Mouse (Mus musculus) heart, adult 18-20 months (tissue): ENCODE data around the gene Dnaaf2. TPM values are rescaled to one million over a fixed set of nuclear protein-coding genes. Genes with fewer than 3 reads are reported as not detected.
A peak's percentile ranks its signal among the peaks of the same experiment; 100 is the strongest.
"Not testable (repeated sequence)": the region's sequence is repeated elsewhere in the genome, so short reads cannot be mapped to it uniquely, and the experiment has no call there.

Experiments used
- DNase-seq, 2 experiments: peaks; one replicate each; pipeline ENCODE4 v3.0.0; 2021 to 2022; ENCODE audit warnings: mixed read lengths in 1 of 2
- microRNA-seq, 2 experiments: library from miRNA; unstranded; fragments of <30 nt; microRNA quantifications; one replicate each; pipeline ENCODE4 v1.2.0; 2022
- total RNA-seq, 2 experiments: library from RNA; stranded (reverse); gene quantifications; 2 replicates each; pipeline ENCODE4 v1.2.3; 2021

The Dnaaf2 gene
- total RNA-seq, 2 experiments from 2014 or later = 0.57 to 0.65 TPM

GRCm38 (mm10) chr12:69164904-69165303 is 33.3 kb downstream of the Dnaaf2 start:
- no peak for DNase-seq

GRCm38 (mm10) chr12:69163586-69163985 is 34.6 kb downstream of the Dnaaf2 start:
- not testable (repeated sequence) for DNase-seq

- not testable (repeated sequence) for DNase-seq
Measured at GRCm38 (mm10) chr12:69160677-69161076, 37.6 kb downstream of the Dnaaf2 start.

- peak; percentile 24 to 62 for DNase-seq
Measured at GRCm38 (mm10) chr12:69159578-69159940, 38.7 kb downstream of the Dnaaf2 start.

- peak; percentile 97 to 98 for DNase-seq
Measured at GRCm38 (mm10) chr12:69158765-69159577, 39.3 kb downstream of the Dnaaf2 start, which contains the start of gene Rps29. TSS of gene Rps29 (minus strand) at chr12:69159186.

GRCm38 (mm10) chr12:69158366-69158764 is 39.9 kb downstream of the Dnaaf2 start:
- DNase-seq = no peak

- DNase-seq = no peak
Measured at GRCm38 (mm10) chr12:69157107-69157506, 41.1 kb downstream of the Dnaaf2 start.

- no peak for DNase-seq
Measured at GRCm38 (mm10) chr12:69156436-69156835, 41.8 kb downstream of the Dnaaf2 start.

- DNase-seq = no peak
Measured at GRCm38 (mm10) chr12:69155923-69156322, 42.3 kb downstream of the Dnaaf2 start.

- DNase-seq = no peak
Measured at GRCm38 (mm10) chr12:69150049-69150448, 48.2 kb downstream of the Dnaaf2 start.

GRCm38 (mm10) chr12:69147166-69147735 is 51.0 kb downstream of the Dnaaf2 start:
- DNase-seq = peak; percentile 35 to 59

- no peak for DNase-seq
Measured at GRCm38 (mm10) chr12:69143460-69143859, 54.8 kb downstream of the Dnaaf2 start.

GRCm38 (mm10) chr12:69139841-69140240 is 58.4 kb downstream of the Dnaaf2 start:
- no peak for DNase-seq

- DNase-seq = no peak
Measured at GRCm38 (mm10) chr12:69139201-69139600, 59.0 kb downstream of the Dnaaf2 start.

Small RNA genes within 50 kb of the gene (microRNA-seq; reads per million reads assigned to microRNA genes)
- gene Gm47287 (0 reads per million in 2 experiments), gene Gm47295 (1.1 to 1.9 reads per million in 2 experiments)

Other genes with a start within 250 kb of the Dnaaf2 start
- 1,000 to 10,000 TPM; 1,202 to 1,485 TPM for gene Rps29, start 39.2 kb downstream of the Dnaaf2 start, total RNA-seq
- not detected for gene Lrr1, start 29.6 kb downstream of the Dnaaf2 start, total RNA-seq
- gene Rpl36al, start 14.3 kb downstream of the Dnaaf2 start, total RNA-seq = 100 to 1,000 TPM; 219 to 228 TPM
- 10 to 100 TPM; 18.6 to 20.2 TPM for gene Mgat2, start 14.3 kb downstream of the Dnaaf2 start, total RNA-seq
- 1 to 10 TPM; 2.8 to 3.1 TPM for gene Gm49383, start 1.3 kb downstream of the Dnaaf2 start, total RNA-seq
- 1 to 10 TPM; 1.7 to 2.5 TPM for gene Gm49384, start 5.8 kb upstream of the Dnaaf2 start, total RNA-seq
- gene Pole2, start 29.8 kb upstream of the Dnaaf2 start, total RNA-seq = under 1 TPM; 0.37 to 0.49 TPM
- 10 to 100 TPM; 42.1 TPM for gene Klhdc1, start 42.7 kb upstream of the Dnaaf2 start, total RNA-seq
- gene Klhdc2, start 98.3 kb upstream of the Dnaaf2 start, total RNA-seq = 100 to 1,000 TPM; 106 to 120 TPM
- gene Nemf, start 158.7 kb upstream of the Dnaaf2 start, total RNA-seq = 10 to 100 TPM; 22.8 to 23.2 TPM
- gene Arf6, start 173.7 kb upstream of the Dnaaf2 start, total RNA-seq = 10 to 100 TPM; 36.6 to 38.1 TPM
- under 1 TPM; 0.49 to 0.77 TPM for gene Gm9887, start 174.0 kb upstream of the Dnaaf2 start, total RNA-seq